Mouse (Mus musculus): ENCODE results near the gene Mrps35. TPM values are rescaled to one million over a fixed set of nuclear protein-coding genes. Genes with fewer than 3 reads are reported as not detected.

Mrps35 gene
- 59.3 and 62.5 TPM in 2 replicates for polyA plus RNA-seq (2015; fragmentation: Nextera tagmentation; extraction: Ambion mirVana)

- peak within 1 kb of the TSS; percentile 89 for H3K4me2 ChIP-seq (ENCODE audit: low read depth, low read length)
- no peaks in the 10 kb centered on the region for H3K27me3 ChIP-seq (ENCODE audit: insufficient read depth, low read length)
- 3% methylated on average over 58 of the region's 66 CpGs for WGBS (ENCODE audit: insufficient replicate concordance)
- H3K4me1 ChIP-seq (ENCODE audit: insufficient read depth), result peaks cover 18% of the 10 kb centered on the region
- DNase-seq (peak; percentile 93), ATAC-seq (peak; percentile 99)
- peak within 1 kb of the TSS; percentile 95 for H3K9ac ChIP-seq (replicated peaks)
- TF ChIP-seq CTCF (IDR thresholded peaks at IDR 0.05; ENCODE audit: low read depth) (peak; percentile 21; the same call in 1 of the 2 replicates), EP300 (IDR thresholded peaks at IDR 0.05; ENCODE audit: low read depth) (no peak)
- peak within 1 kb of the TSS; percentile 86 for H3K27ac ChIP-seq (ENCODE audit: low read depth)
- H3K36me3 ChIP-seq (replicated peaks; ENCODE audit: insufficient read depth, low read length), result 0 out of 2 replicates have a peak, but pooled peaks cover 2% of the 10 kb centered on the region
- H3K9me3 ChIP-seq (ENCODE audit: low read length), result no peaks in the 10 kb centered on the region
- H3K4me3 ChIP-seq (ENCODE audit: low read depth, low read length), result peak within 1 kb of the TSS; percentile 97
Observed at GRCm38 (mm10) chr6:147042291-147043290, at the start of gene Mrps35. Gene Mrps35 (plus strand): TSS chr6:147042764.

- no peaks in the 10 kb centered on the region for H3K27me3 ChIP-seq (ENCODE audit: insufficient read depth, low read length)
- WGBS (ENCODE audit: insufficient replicate concordance), result 41% methylated on average over 5 of the region's 5 CpGs
- no peak overlapping the region for H3K27ac ChIP-seq (ENCODE audit: low read depth)
- no peak overlapping the region for H3K9ac ChIP-seq (replicated peaks)
- no peak overlapping the region for H3K4me2 ChIP-seq (ENCODE audit: low read depth, low read length)
- H3K4me1 ChIP-seq (ENCODE audit: insufficient read depth), result no peaks in the 10 kb centered on the region
- peak; percentile 54 for DNase-seq
- TF ChIP-seq CTCF (IDR thresholded peaks at IDR 0.05; ENCODE audit: low read depth), result peak; percentile 71
- no peak for TF ChIP-seq EP300 (IDR thresholded peaks at IDR 0.05; ENCODE audit: low read depth)
- H3K9me3 ChIP-seq (ENCODE audit: low read length), result no peaks in the 10 kb centered on the region
- peaks cover 8% of the 10 kb centered on the region; the same call in 1 of the 2 replicates for H3K36me3 ChIP-seq (replicated peaks; ENCODE audit: insufficient read depth, low read length)
- H3K4me3 ChIP-seq (ENCODE audit: low read depth, low read length), result no peak overlapping the region
- no peak for ATAC-seq
Observed at GRCm38 (mm10) chr6:146994236-146994635, 48.3 kb upstream of the Mrps35 start.

- H3K9me3 ChIP-seq (ENCODE audit: low read length), result no peaks in the 10 kb centered on the region
- 73% methylated on average over 2 of the region's 2 CpGs for WGBS (ENCODE audit: insufficient replicate concordance)
- TF ChIP-seq EP300 (IDR thresholded peaks at IDR 0.05; ENCODE audit: low read depth), result no peak
- TF ChIP-seq CTCF (IDR thresholded peaks at IDR 0.05; ENCODE audit: low read depth), result no peak
- no peak overlapping the region for H3K4me3 ChIP-seq (ENCODE audit: low read depth, low read length)
- no peak for DNase-seq
- ATAC-seq, result no peak
- no peak overlapping the region for H3K4me2 ChIP-seq (ENCODE audit: low read depth, low read length)
- no peaks in the 10 kb centered on the region for H3K4me1 ChIP-seq (ENCODE audit: insufficient read depth)
- H3K27ac ChIP-seq (ENCODE audit: low read depth), result no peak overlapping the region
- no peak overlapping the region for H3K9ac ChIP-seq (replicated peaks)
- no peaks in the 10 kb centered on the region for H3K27me3 ChIP-seq (ENCODE audit: insufficient read depth, low read length)
- peaks cover 8% of the 10 kb centered on the region; the same call in 1 of the 2 replicates for H3K36me3 ChIP-seq (replicated peaks; ENCODE audit: insufficient read depth, low read length)
Observed at GRCm38 (mm10) chr6:146995391-146995790, 47.2 kb upstream of the Mrps35 start.

- no peak overlapping the region for H3K4me3 ChIP-seq (ENCODE audit: low read depth, low read length)
- no peaks in the 10 kb centered on the region for H3K27me3 ChIP-seq (ENCODE audit: insufficient read depth, low read length)
- H3K27ac ChIP-seq (ENCODE audit: low read depth), result no peak overlapping the region
- H3K36me3 ChIP-seq (replicated peaks; ENCODE audit: insufficient read depth, low read length), result peaks cover 9% of the 10 kb centered on the region; the same call in 1 of the 2 replicates
- no peaks in the 10 kb centered on the region for H3K4me1 ChIP-seq (ENCODE audit: insufficient read depth)
- no peak for ATAC-seq
- H3K4me2 ChIP-seq (ENCODE audit: low read depth, low read length), result no peak overlapping the region
- TF ChIP-seq CTCF (IDR thresholded peaks at IDR 0.05; ENCODE audit: low read depth) (no peak), EP300 (IDR thresholded peaks at IDR 0.05; ENCODE audit: low read depth) (no peak)
- no peak overlapping the region for H3K9ac ChIP-seq (replicated peaks)
- DNase-seq, result no peak
- 79% methylated on average over 6 of the region's 6 CpGs for WGBS (ENCODE audit: insufficient replicate concordance)
- H3K9me3 ChIP-seq (ENCODE audit: low read length), result no peaks in the 10 kb centered on the region
Observed at GRCm38 (mm10) chr6:146995878-146996277, 46.7 kb upstream of the Mrps35 start.

- DNase-seq (no peak), ATAC-seq (no peak)
- Histone ChIP-seq H3K4me1 (ENCODE audit: insufficient read depth) (no peaks in the 10 kb centered on the region), H3K4me2 (ENCODE audit: low read depth, low read length) (no peak overlapping the region), H3K9ac (replicated peaks) (no peak overlapping the region), H3K36me3 (replicated peaks; ENCODE audit: insufficient read depth, low read length) (peaks cover 19% of the 10 kb centered on the region), H3K4me3 (ENCODE audit: low read depth, low read length) (no peak overlapping the region), H3K9me3 (ENCODE audit: low read length) (no peaks in the 10 kb centered on the region), H3K27me3 (ENCODE audit: insufficient read depth, low read length) (no peaks in the 10 kb centered on the region), H3K27ac (ENCODE audit: low read depth) (no peak overlapping the region)
- TF ChIP-seq EP300 (IDR thresholded peaks at IDR 0.05; ENCODE audit: low read depth) (no peak), CTCF (IDR thresholded peaks at IDR 0.05; ENCODE audit: low read depth) (no peak)
- 74% methylated on average over 6 of the region's 6 CpGs for WGBS (ENCODE audit: insufficient replicate concordance)
Observed at GRCm38 (mm10) chr6:146997006-146997405, 45.6 kb upstream of the Mrps35 start.

GRCm38 (mm10) chr6:146998710-146999109 is 43.9 kb upstream of the Mrps35 start:
- H3K9ac ChIP-seq (replicated peaks), result no peak overlapping the region
- H3K36me3 ChIP-seq (replicated peaks; ENCODE audit: insufficient read depth, low read length), result peaks cover 27% of the 10 kb centered on the region
- H3K27me3 ChIP-seq (ENCODE audit: insufficient read depth, low read length), result no peaks in the 10 kb centered on the region
- ATAC-seq (no peak), DNase-seq (no peak)
- no peaks in the 10 kb centered on the region for H3K9me3 ChIP-seq (ENCODE audit: low read length)
- H3K4me1 ChIP-seq (ENCODE audit: insufficient read depth), result no peaks in the 10 kb centered on the region
- no peak overlapping the region for H3K4me2 ChIP-seq (ENCODE audit: low read depth, low read length)
- no peak overlapping the region for H3K27ac ChIP-seq (ENCODE audit: low read depth)
- H3K4me3 ChIP-seq (ENCODE audit: low read depth, low read length), result no peak overlapping the region
- TF ChIP-seq CTCF (IDR thresholded peaks at IDR 0.05; ENCODE audit: low read depth) (no peak), EP300 (IDR thresholded peaks at IDR 0.05; ENCODE audit: low read depth) (no peak)
- 85% methylated on average over 4 of the region's 4 CpGs for WGBS (ENCODE audit: insufficient replicate concordance)
